Mouse (Mus musculus) forebrain, postnatal 0 days (tissue): ENCODE measurements around the gene Fchsd2. TPM values are rescaled to one million over a fixed set of nuclear protein-coding genes. Genes with fewer than 3 reads are reported as not detected.

Experiments
- ATAC-seq: fragments of 200-750 bp; cut with Nextera tagmentation; 2 replicates; pipeline ENCODE4 v1.8.0; 2017; ENCODE audit warnings: mild to moderate bottlenecking, moderate library complexity
- DNase-seq: peaks from one replicate; pipeline ENCODE4 v3.0.0-alpha.2; 2015
- H3K27ac ChIP-seq: fragments of 300-500 bp; sonication (generic); 2 replicates; pipeline ENCODE4 v1.5.1; 2014; ENCODE audit warnings: low read depth, mild to moderate bottlenecking, antibody characterized with exemption, low read length, moderate library complexity, mixed read lengths
- H3K27me3 ChIP-seq: fragments of 300-500 bp; sonication (generic); 2 replicates; pipeline ENCODE4 v1.6.1; 2014; ENCODE audit warnings: mild to moderate bottlenecking, low read length, mixed read lengths; ENCODE audit not compliant: insufficient read depth
- H3K36me3 ChIP-seq: fragments of 300-500 bp; sonication (generic); 2 replicates; pipeline ENCODE4 v1.6.1; 2014; ENCODE audit warnings: mild to moderate bottlenecking, moderate library complexity; ENCODE audit not compliant: insufficient read depth
- H3K4me1 ChIP-seq: fragments of 300-500 bp; sonication (generic); 2 replicates; pipeline ENCODE4 v1.6.1; 2014; ENCODE audit warnings: antibody characterized with exemption; ENCODE audit not compliant: insufficient read depth
- H3K4me2 ChIP-seq: fragments of 300-500 bp; sonication (generic); 2 replicates; pipeline ENCODE4 v1.6.1; 2014; ENCODE audit warnings: low read depth, mild to moderate bottlenecking, moderate library complexity
- H3K4me3 ChIP-seq: fragments of 300-500 bp; sonication (generic); 2 replicates; pipeline ENCODE4 v1.5.1; 2014; ENCODE audit warnings: low read depth, low read length, mixed read lengths
- H3K9ac ChIP-seq: fragments of 300-500 bp; sonication (generic); 2 replicates; pipeline ENCODE4 v1.6.1; 2014; ENCODE audit warnings: mild to moderate bottlenecking
- H3K9me3 ChIP-seq: fragments of 300-500 bp; sonication (generic); 2 replicates; pipeline ENCODE4 v1.6.1; 2016; ENCODE audit warnings: low read length
- CTCF ChIP-seq: sonication (generic); IDR thresholded peaks from 2 replicates; pipeline ENCODE4 v1.5.1; 2016; ENCODE audit warnings: antibody characterized with exemption, control low read depth, low read depth
- WGBS: fragments of 180-500 bp; shearing (Covaris S2); extraction: QIAGEN DNeasy Blood & Tissue Kit; methylation state at CpG from one replicate; pipeline ENCODE4 v1.1.7; 2014; 5-methylcytosine and 5-hydroxymethylcytosine counted together
- polyA plus RNA-seq: library from polyadenylated mRNA; unstranded; fragments of >200 nt; fragmentation: Nextera tagmentation; extraction: Ambion mirVana; gene quantifications from 2 replicates; pipeline ENCODE4 v1.2.1, GENCODE M21; 2015
- total RNA-seq: library from RNA; depleted of rRNA; stranded (reverse); fragments of >200 nt; gene quantifications from 2 replicates; pipeline ENCODE4 v1.2.3, GENCODE M21; 2014

Fchsd2 gene
- total and polyA plus RNA-seq, 2 experiments from 2014 or later = 36.3 to 66.8 TPM

GRCm38 (mm10) chr7:101301361-101301880 is 208.8 kb downstream of the Fchsd2 start:
- WGBS = 1% methylated on average over 30 of the region's 30 CpGs
- Histone ChIP-seq H3K9me3 (no peaks in the 10 kb centered on the region), H3K9ac (peak overlapping the region; percentile 56), H3K4me3 (peak overlapping the region; percentile 68), H3K27me3 (no peaks in the 10 kb centered on the region), H3K36me3 (no peaks in the 10 kb centered on the region), H3K4me2 (peak overlapping the region; percentile 91), H3K4me1 (peaks cover 5% of the 10 kb centered on the region; the same call in 1 of the 2 replicates), H3K27ac (peak overlapping the region; percentile 72)
- DNase-seq = no peak
- no peak for ATAC-seq
- no peak for TF ChIP-seq CTCF

- Histone ChIP-seq H3K4me3 (peak within 1 kb of the TSS; percentile 68), H3K9me3 (no peaks in the 10 kb centered on the region), H3K4me1 (peaks cover 3% of the 10 kb centered on the region; the same call in 1 of the 2 replicates), H3K36me3 (no peaks in the 10 kb centered on the region), H3K9ac (peak within 1 kb of the TSS; percentile 56), H3K4me2 (peak within 1 kb of the TSS; percentile 91), H3K27ac (peak within 1 kb of the TSS; percentile 72), H3K27me3 (no peaks in the 10 kb centered on the region)
- DNase-seq (peak; percentile 93), ATAC-seq (peak; percentile 94)
- TF ChIP-seq CTCF = peak; percentile 70
- WGBS = 3% methylated on average over 39 of the region's 39 CpGs
These were observed 209.3 kb downstream of the Fchsd2 start, which contains the start of gene Atg16l2 for GRCm38 (mm10) chr7:101301881-101302456. TSS of gene Atg16l2 (minus strand) at chr7:101302251.

DNA sequence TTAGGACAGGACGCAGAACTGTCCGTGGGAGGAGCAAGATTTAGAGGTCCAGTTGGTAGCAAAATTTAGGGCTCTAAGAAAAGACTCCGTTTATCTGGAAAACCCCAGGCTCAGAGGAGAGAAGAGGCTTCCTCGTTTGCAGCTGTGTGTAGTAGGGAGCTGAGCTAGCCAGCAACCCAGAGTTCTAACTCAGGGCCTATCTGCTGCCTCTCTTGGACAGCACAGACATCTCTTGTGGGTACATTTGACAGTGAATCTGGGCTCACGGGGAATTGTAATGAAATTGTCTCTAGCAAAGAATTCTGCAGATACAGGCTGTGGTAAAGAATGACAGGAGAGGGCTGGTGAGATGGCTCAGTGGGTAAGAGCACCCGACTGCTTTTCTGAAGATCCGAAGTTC is 210.0 kb downstream of the Fchsd2 start:
- Histone ChIP-seq H3K36me3 (no peaks in the 10 kb centered on the region), H3K27ac (0 out of 2 replicates have a peak overlapping the region, but pooled peaks have one; percentile 72), H3K4me1 (no peaks in the 10 kb centered on the region), H3K4me3 (peak overlapping the region; percentile 68), H3K4me2 (peak overlapping the region; percentile 91), H3K9ac (no peak overlapping the region), H3K9me3 (no peaks in the 10 kb centered on the region), H3K27me3 (no peaks in the 10 kb centered on the region)
- 22% methylated on average over 7 of the region's 7 CpGs for WGBS
- ATAC-seq (no peak), DNase-seq (no peak)
- TF ChIP-seq CTCF = no peak

DNA sequence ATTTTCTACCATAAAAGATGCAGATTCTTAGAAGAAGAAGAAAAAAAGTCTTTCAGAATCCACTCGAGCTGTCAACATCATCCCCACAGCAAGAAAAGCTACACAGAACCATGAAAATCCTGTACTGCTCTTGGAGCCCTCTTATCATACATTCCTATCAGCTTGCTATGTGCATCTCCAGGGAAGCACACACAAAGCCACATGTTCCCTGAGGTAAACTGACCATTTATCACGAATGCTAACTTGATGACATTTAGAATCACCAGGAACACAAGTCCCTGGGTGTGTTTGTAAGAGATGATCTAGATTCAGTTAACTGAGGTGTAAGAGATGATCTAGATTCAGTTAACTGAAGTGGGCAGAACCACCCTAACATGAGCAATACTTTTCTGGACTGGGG is 214.2 kb downstream of the Fchsd2 start:
- Histone ChIP-seq H3K4me3 (no peak overlapping the region), H3K27me3 (no peaks in the 10 kb centered on the region), H3K4me2 (no peak overlapping the region), H3K9me3 (no peaks in the 10 kb centered on the region), H3K4me1 (no peaks in the 10 kb centered on the region), H3K9ac (no peak overlapping the region), H3K36me3 (no peaks in the 10 kb centered on the region), H3K27ac (no peak overlapping the region)
- ATAC-seq = no peak
- TF ChIP-seq CTCF = no peak
- DNase-seq = no peak
- 51% methylated on average over 2 of the region's 2 CpGs for WGBS

GRCm38 (mm10) chr7:101309985-101310326 is 217.3 kb downstream of the Fchsd2 start:
- Histone ChIP-seq H3K36me3 (no peaks in the 10 kb centered on the region), H3K27ac (peak overlapping the region; percentile 82), H3K4me2 (peak overlapping the region; percentile 55), H3K9ac (peak overlapping the region; percentile 58), H3K4me3 (peak overlapping the region; percentile 48), H3K27me3 (no peaks in the 10 kb centered on the region), H3K4me1 (no peaks in the 10 kb centered on the region), H3K9me3 (no peaks in the 10 kb centered on the region)
- no peak for ATAC-seq
- WGBS = 32% methylated on average over 5 of the region's 5 CpGs
- no peak for TF ChIP-seq CTCF
- DNase-seq = no peak

- no peaks in the 10 kb centered on the region for H3K9me3 ChIP-seq
- under 1% methylated on average over 43 of the region's 43 CpGs for WGBS
- peak; percentile 98 for TF ChIP-seq CTCF
- ATAC-seq (peak; percentile 98), DNase-seq (peak; percentile 100)
- H3K9ac ChIP-seq = peak overlapping the region; percentile 58
- peak overlapping the region; percentile 48 for H3K4me3 ChIP-seq
- H3K4me2 ChIP-seq = peak overlapping the region; percentile 55
- no peaks in the 10 kb centered on the region for H3K27me3 ChIP-seq
- H3K27ac ChIP-seq = peak overlapping the region; percentile 82
- H3K36me3 ChIP-seq = no peaks in the 10 kb centered on the region
- H3K4me1 ChIP-seq = no peaks in the 10 kb centered on the region
These were observed 217.8 kb downstream of the Fchsd2 start for GRCm38 (mm10) chr7:101310327-101311028.

- Histone ChIP-seq H3K4me2 (peak overlapping the region; percentile 55), H3K9me3 (no peaks in the 10 kb centered on the region), H3K9ac (no peak overlapping the region), H3K27me3 (no peaks in the 10 kb centered on the region), H3K4me3 (peak overlapping the region; percentile 48; the same call in 1 of the 2 replicates), H3K27ac (peak overlapping the region; percentile 82), H3K4me1 (no peaks in the 10 kb centered on the region), H3K36me3 (no peaks in the 10 kb centered on the region)
- 44% methylated on average over 2 of the region's 2 CpGs for WGBS
- DNase-seq (no peak), ATAC-seq (no peak)
- TF ChIP-seq CTCF = no peak
These were observed 218.4 kb downstream of the Fchsd2 start for GRCm38 (mm10) chr7:101311061-101311460.
